Mouse (Mus musculus) kidney, postnatal 14 days (tissue): ENCODE measurements around the gene Rwdd3.

Experiments used
- DNase-seq: peaks from one replicate; pipeline ENCODE4 v3.0.0; 2022; ENCODE audit warnings: mixed read lengths

The Rwdd3 gene

GRCm38 (mm10) chr3:121158901-121159351 lies 12.6 kb downstream of the Rwdd3 start:
- no peak for DNase-seq

- no peak for DNase-seq
Measured at GRCm38 (mm10) chr3:121157546-121158330, 13.8 kb downstream of the Rwdd3 start.

- no peak for DNase-seq
Measured at GRCm38 (mm10) chr3:121156451-121157186, 14.9 kb downstream of the Rwdd3 start.

GRCm38 (mm10) chr3:121156043-121156442 lies 15.5 kb downstream of the Rwdd3 start:
- DNase-seq, result no peak

DNA sequence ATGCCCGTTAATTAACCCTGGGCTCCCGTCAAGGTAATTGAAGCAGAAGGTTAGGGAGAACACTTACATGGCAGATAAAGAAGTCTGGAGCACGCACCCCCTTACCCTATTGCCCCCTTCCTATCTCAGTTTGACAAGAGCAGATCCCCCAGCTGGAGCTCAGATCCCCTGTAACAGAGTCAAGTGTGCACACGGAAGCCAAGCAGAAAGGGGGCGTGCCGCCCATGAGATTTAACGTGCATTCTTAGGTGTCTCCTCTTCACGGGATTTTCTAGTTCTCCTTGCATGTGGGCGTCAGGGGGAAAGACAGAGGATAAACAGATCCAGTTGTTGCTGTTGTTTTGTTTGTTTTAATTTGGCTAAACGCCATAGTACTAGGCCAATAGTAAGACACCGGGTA lies 37.6 kb downstream of the Rwdd3 start:
- no peak for DNase-seq

- DNase-seq, result no peak
Measured at GRCm38 (mm10) chr3:121133039-121133438, 38.5 kb downstream of the Rwdd3 start.

DNA sequence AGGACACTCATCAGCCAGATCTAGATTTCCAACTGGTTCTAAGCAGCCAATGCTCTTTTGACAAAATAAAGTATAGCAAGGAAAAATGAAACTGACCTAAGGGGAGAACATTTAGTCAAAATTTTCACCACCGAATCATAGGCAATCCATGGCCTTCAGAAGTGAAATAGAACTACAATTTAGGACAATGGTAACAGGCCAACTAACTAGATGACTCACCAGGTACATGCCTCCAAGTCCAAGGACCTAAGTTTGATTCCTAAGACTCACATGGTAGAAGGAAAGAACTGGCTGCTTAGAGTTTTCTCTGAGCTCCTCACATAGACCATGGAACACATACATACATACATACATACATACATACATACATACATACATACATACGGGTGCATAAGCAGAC lies 44.3 kb downstream of the Rwdd3 start:
- DNase-seq, result no peak

- no peak for DNase-seq
Measured at GRCm38 (mm10) chr3:121126476-121126875, 45.0 kb downstream of the Rwdd3 start.

GRCm38 (mm10) chr3:121121072-121121471 lies 50.4 kb downstream of the Rwdd3 start:
- no peak for DNase-seq

DNA sequence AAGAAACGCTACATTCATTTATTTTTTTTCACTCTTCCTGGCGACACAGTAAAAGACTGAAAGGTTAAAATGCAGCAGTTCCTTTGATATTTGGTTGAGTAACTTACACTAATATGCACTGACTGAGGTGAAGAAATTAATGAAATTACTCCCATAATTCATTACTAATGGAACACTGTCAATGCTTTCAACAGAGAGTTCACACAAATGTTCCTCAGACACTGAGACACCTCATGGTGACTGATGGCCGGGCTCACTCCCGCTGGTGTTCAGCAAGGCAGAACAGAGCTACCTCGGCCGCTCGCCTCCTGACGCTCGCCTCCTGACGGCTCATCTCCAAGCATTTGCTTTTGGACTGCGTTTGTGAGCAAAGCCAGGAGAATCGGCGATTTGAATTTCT lies 54.9 kb downstream of the Rwdd3 start:
- no peak for DNase-seq

- no peak for DNase-seq
Measured at GRCm38 (mm10) chr3:121116067-121116466, 55.4 kb downstream of the Rwdd3 start.

DNA sequence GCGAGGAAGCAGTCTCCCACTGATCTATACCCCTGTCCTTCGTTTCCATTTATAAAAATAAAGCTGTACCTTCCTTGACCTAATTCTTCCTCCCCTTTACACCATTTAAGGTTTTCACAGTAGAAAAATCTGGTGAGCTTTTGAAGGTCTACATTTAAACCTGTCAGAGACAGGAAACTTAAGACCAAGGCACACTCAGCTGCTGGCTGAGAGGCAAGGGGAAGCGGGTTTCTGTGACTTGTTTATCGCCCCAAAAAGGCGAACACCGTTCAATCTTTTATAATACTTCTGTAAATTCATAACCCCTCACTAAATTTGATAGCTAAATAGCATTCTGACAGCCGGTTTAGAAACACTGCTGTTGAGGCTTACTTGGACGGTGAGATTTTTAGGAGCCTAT lies 60.4 kb downstream of the Rwdd3 start:
- no peak for DNase-seq

- no peak for DNase-seq
Measured at GRCm38 (mm10) chr3:121110430-121110829, 61.1 kb downstream of the Rwdd3 start.

- DNase-seq, result no peak
Measured at GRCm38 (mm10) chr3:121107481-121107880, 64.0 kb downstream of the Rwdd3 start.

DNA sequence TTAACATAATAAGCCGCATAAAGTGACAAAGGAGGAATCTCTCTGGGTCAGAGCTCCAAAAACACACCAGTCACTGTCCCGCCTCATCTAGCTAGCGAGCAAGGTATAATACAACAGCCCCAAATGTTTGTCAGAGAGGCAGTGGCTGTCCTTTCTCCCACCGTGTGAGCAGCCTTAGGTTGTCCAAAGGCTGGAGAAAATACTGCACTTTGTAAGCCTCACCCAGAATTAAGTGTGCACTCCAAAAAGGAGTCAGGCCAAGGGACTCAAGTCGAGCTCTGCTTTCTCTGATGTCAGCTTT lies 66.1 kb downstream of the Rwdd3 start:
- DNase-seq, result no peak
